Mouse (Mus musculus): ENCODE data around the gene Gm4724.
"Not testable (repeated sequence)": the region's sequence is repeated elsewhere in the genome, so short reads cannot be mapped to it uniquely, and the experiment has no call there.

Gene Gm4724

GRCm38 (mm10) chr2:175435707-175436106 lies at the start of gene Gm4724:
Gene Gm4724, minus strand, starts transcription at chr2:175435807.
- not testable (repeated sequence) for DNase-seq

GRCm38 (mm10) chr2:175469685-175470084 lies 34.1 kb upstream of the Gm4724 start, which contains the start of gene Zfp965:
Gene Zfp965, plus strand, starts transcription at chr2:175469985.
- not testable (repeated sequence) for DNase-seq

All from liver (tissue).